In the genomic region with DNA sequence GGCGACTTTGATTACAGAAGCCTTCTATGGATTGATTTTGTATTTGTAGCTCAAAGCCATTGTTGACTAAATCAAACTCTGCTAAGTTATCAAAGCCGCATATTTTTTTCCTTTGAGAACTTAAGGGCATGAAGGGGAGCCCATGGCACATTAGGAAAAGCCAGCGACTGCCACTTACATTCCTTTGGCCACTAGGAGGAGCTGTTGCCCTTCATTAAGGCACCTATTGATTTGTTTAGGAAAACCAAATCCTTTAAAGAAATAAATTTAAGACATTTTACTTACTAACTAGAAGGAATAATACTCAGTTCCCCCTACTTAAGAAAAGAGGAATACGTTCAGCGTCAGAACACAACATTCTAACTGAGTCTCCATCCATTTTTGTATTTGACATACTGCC, we compare ENCODE assay signal across 8 mouse cellular contexts.
A peak's percentile ranks its signal among the peaks of the same experiment; 100 is the strongest.
DNase-seq lines count a peak whose midpoint lies in the region; ATAC-seq and TF ChIP-seq lines count a peak whose summit lies in the region.

No protein-coding gene starts in this region.

- no peaks in the 10 kb centered on the region for H3K4me1 ChIP-seq in intestine, embryonic 14.5 days (replicated peaks; ENCODE audit: control insufficient read depth, insufficient read depth, low read length)
- H3K4me1 ChIP-seq in intestine, embryonic 15.5 days (replicated peaks): no peaks in the 10 kb centered on the region
- no peaks in the 10 kb centered on the region for H3K4me1 ChIP-seq in MEL (ENCODE audit: control insufficient read depth in 1 of 2, insufficient read depth in 2 of 2, low read length in 2 of 2)
- H3K4me1 ChIP-seq in cerebellum, adult 2 months (ENCODE audit: control insufficient read depth, insufficient read depth, low read length): no peaks in the 10 kb centered on the region

- H3K4me2 ChIP-seq in intestine, embryonic 14.5 days (ENCODE audit: low read length): no peak overlapping the region
- H3K4me2 ChIP-seq in intestine, embryonic 15.5 days (replicated peaks): no peak overlapping the region

- no peaks in the 10 kb centered on the region for H3K79me2 ChIP-seq in MEL (ENCODE audit: control insufficient read depth, insufficient read depth, low read length, poor library complexity)

- peaks cover 12% of the 10 kb centered on the region for H3K36me3 ChIP-seq in intestine, embryonic 14.5 days (ENCODE audit: control insufficient read depth, insufficient read depth, low read length)
- peaks cover 8% of the 10 kb centered on the region for H3K36me3 ChIP-seq in intestine, embryonic 15.5 days
- H3K36me3 ChIP-seq in MEL (ENCODE audit: control insufficient read depth in 1 of 2, insufficient read depth in 2 of 2, low read length in 2 of 2): peaks cover 0 to 2% of the 10 kb centered on the region in 2 experiments; a peak in 2 of 4 replicates

- no peak for TF ChIP-seq EP300 in MEL (IDR thresholded peaks at IDR 0.05; ENCODE audit: low read depth in 1 of 2, low read length in 2 of 2)

- DNase-seq in intestine, embryonic 14.5 days (ENCODE audit: low spot score): peak; percentile 78
- peak; percentile 75 for DNase-seq in MEL (ENCODE audit: low read depth, low spot score)
- peak; percentile 65 to 66 for DNase-seq in cerebellum, adult 2 months
- DNase-seq in frontal cortex, postnatal 25 days (ENCODE audit: low spot score in 2 of 2): peak; percentile 32 to 57
- DNase-seq in layer of hippocampus, postnatal 25 days (ENCODE audit: extremely low spot score in 1 of 2, low spot score in 1 of 2): peak; percentile 41 to 80
- DNase-seq in testis, postnatal 10 days (ENCODE audit: low spot score): peak; percentile 79

- H3K9me3 ChIP-seq in intestine, embryonic 14.5 days (ENCODE audit: control insufficient read depth, low read length): no peaks in the 10 kb centered on the region
- no peaks in the 10 kb centered on the region for H3K9me3 ChIP-seq in intestine, embryonic 15.5 days
- H3K9me3 ChIP-seq in MEL (replicated peaks; ENCODE audit: insufficient read depth, low read length): no peaks in the 10 kb centered on the region

- TF ChIP-seq POLR2A in MEL (IDR thresholded peaks at IDR 0.05; ENCODE audit: control insufficient read depth in 1 of 2, insufficient read depth in 1 of 2, low read depth in 1 of 2, low read length in 2 of 2, poor library complexity in 1 of 2): no peak
- TF ChIP-seq POLR2A in cerebellum, adult 2 months (IDR thresholded peaks at IDR 0.05; ENCODE audit: borderline replicate concordance, insufficient read depth, low read length): no peak

- H3K4me3 ChIP-seq in intestine, embryonic 14.5 days (ENCODE audit: low read depth, low read length): no peak overlapping the region
- H3K4me3 ChIP-seq in intestine, embryonic 15.5 days (replicated peaks): no peak overlapping the region
- no peak overlapping the region for H3K4me3 ChIP-seq in MEL (ENCODE audit: control insufficient read depth in 1 of 2, insufficient read depth in 1 of 2, low read depth in 2 of 2, low read length in 2 of 2)
- no peak overlapping the region for H3K4me3 ChIP-seq in cerebellum, adult 2 months (replicated peaks; ENCODE audit: insufficient read depth, low read depth, low read length)

- no peak overlapping the region for H3K27ac ChIP-seq in intestine, embryonic 14.5 days (ENCODE audit: low read depth)
- no peak overlapping the region for H3K27ac ChIP-seq in intestine, embryonic 15.5 days
- H3K27ac ChIP-seq in MEL (ENCODE audit: control insufficient read depth, low read depth, low read length): no peak overlapping the region
- H3K27ac ChIP-seq in cerebellum, adult 2 months (ENCODE audit: insufficient read depth, low read length): no peak overlapping the region

- ATAC-seq in intestine, embryonic 14.5 days (replicated peaks; ENCODE audit: low FRiP score, low TSS enrichment, low read depth): no peak
- ATAC-seq in intestine, embryonic 15.5 days: no peak
- ATAC-seq in monocyte, adult 5-6 weeks (replicated peaks; ENCODE audit: insufficient number of reproducible peaks, low FRiP score, low TSS enrichment, poor library complexity, severe bottlenecking): 0 out of 2 replicates have a peak, but pooled peaks have one; percentile 32

- peak; percentile 98 for TF ChIP-seq RAD21 in MEL (IDR thresholded peaks at IDR 0.05; ENCODE audit: low read depth, low read length)

- H3K9ac ChIP-seq in intestine, embryonic 14.5 days (ENCODE audit: low read length): no peak overlapping the region
- no peak overlapping the region for H3K9ac ChIP-seq in intestine, embryonic 15.5 days
- H3K9ac ChIP-seq in MEL (ENCODE audit: control insufficient read depth, low read depth, low read length, poor library complexity, severe bottlenecking): no peak overlapping the region

- no peaks in the 10 kb centered on the region for H3K27me3 ChIP-seq in intestine, embryonic 14.5 days (replicated peaks; ENCODE audit: control insufficient read depth, insufficient read depth, low read length)
- no peaks in the 10 kb centered on the region for H3K27me3 ChIP-seq in intestine, embryonic 15.5 days (replicated peaks)
- no peaks in the 10 kb centered on the region for H3K27me3 ChIP-seq in MEL (ENCODE audit: control insufficient read depth in 1 of 2, insufficient read depth in 2 of 2, low read length in 2 of 2)
- H3K27me3 ChIP-seq in cerebellum, adult 2 months (ENCODE audit: control insufficient read depth, insufficient read depth, low read length): no peaks in the 10 kb centered on the region

- TF ChIP-seq CTCF in MEL (IDR thresholded peaks at IDR 0.05 in 2 of 3, conservative IDR thresholded peaks at IDR 0.05 in 1 of 3; ENCODE audit: control insufficient read depth in 1 of 3, insufficient read depth in 1 of 3, low read depth in 2 of 3, low read length in 3 of 3, poor library complexity in 1 of 3, severe bottlenecking in 1 of 3): peak; percentile 79 to 92 (median 86)
- peak; percentile 74 for TF ChIP-seq CTCF in cerebellum, adult 2 months (IDR thresholded peaks at IDR 0.05; ENCODE audit: borderline replicate concordance, insufficient read depth, low read depth, low read length)

- WGBS in intestine, embryonic 14.5 days: 18% methylated on average over 5 of the region's 5 CpGs
- WGBS in intestine, embryonic 15.5 days: 26% methylated on average over 5 of the region's 5 CpGs
- WGBS in cerebellum, adult 2 months: 26% methylated on average over 5 of the region's 5 CpGs

TF ChIP-seq in MEL, 35 proteins besides CTCF, POLR2A, EP300 and RAD21:
- TF ChIP-seq E2F4 (IDR thresholded peaks at IDR 0.05; ENCODE audit: borderline replicate concordance, low read depth, low read length) (no peak), ZC3H11A (IDR thresholded peaks at IDR 0.05; ENCODE audit: low read depth, low read length) (peak; percentile 75), SMC3 (IDR thresholded peaks at IDR 0.05; ENCODE audit: low read depth, low read length) (peak; percentile 83)
